Mouse (Mus musculus) kidney, embryonic 15.5 days (tissue): ENCODE measurements around the gene Ppp1r13l. TPM values are rescaled to one million over a fixed set of nuclear protein-coding genes. Genes with fewer than 3 reads are reported as not detected.

Experiments used
- ATAC-seq: fragments of 200-750 bp; cut with Nextera tagmentation; replicated peaks from 2 replicates; pipeline ENCODE4 v1.8.0; 2017; ENCODE audit warnings: moderate TSS enrichment; ENCODE audit not compliant: low FRiP score
- H3K27ac ChIP-seq: fragments of 300-500 bp; sonication (generic); 2 replicates; pipeline ENCODE4 v1.5.1; 2015; ENCODE audit warnings: mild to moderate bottlenecking, inconsistent platforms
- H3K27me3 ChIP-seq: fragments of 300-500 bp; sonication (generic); 2 replicates; pipeline ENCODE4 v1.6.1; 2015; ENCODE audit warnings: inconsistent platforms
- H3K36me3 ChIP-seq: fragments of 300-500 bp; sonication (generic); 2 replicates; pipeline ENCODE4 v1.6.1; 2015; ENCODE audit warnings: inconsistent platforms
- H3K4me1 ChIP-seq: fragments of 300-500 bp; sonication (generic); 2 replicates; pipeline ENCODE4 v1.6.1; 2015; ENCODE audit warnings: inconsistent platforms
- H3K4me2 ChIP-seq: fragments of 300-500 bp; sonication (generic); 2 replicates; pipeline ENCODE4 v1.6.1; 2015; ENCODE audit warnings: moderate library complexity, mild to moderate bottlenecking, inconsistent platforms
- H3K4me3 ChIP-seq: fragments of 300-500 bp; sonication (generic); replicated peaks from 2 replicates; pipeline ENCODE4 v1.5.1; 2015; ENCODE audit warnings: mild to moderate bottlenecking, inconsistent platforms
- H3K9ac ChIP-seq: fragments of 300-500 bp; sonication (generic); 2 replicates; pipeline ENCODE4 v1.6.1; 2015; ENCODE audit warnings: mild to moderate bottlenecking, inconsistent platforms
- H3K9me3 ChIP-seq: fragments of 300-500 bp; sonication (generic); replicated peaks from 2 replicates; pipeline ENCODE4 v1.6.1; 2016; ENCODE audit warnings: inconsistent platforms
- WGBS: fragments of 180-500 bp; shearing (Covaris S2); methylation state at CpG from one replicate; pipeline ENCODE4 v1.1.7; 2015; ENCODE audit warnings: mixed read lengths; 5-methylcytosine and 5-hydroxymethylcytosine counted together
- polyA plus RNA-seq: library from polyadenylated mRNA; unstranded; fragments of >200 nt; fragmentation: Nextera tagmentation; extraction: Ambion mirVana; gene quantifications from 2 replicates; pipeline ENCODE4 v1.2.1, GENCODE M21; 2015

Gene Ppp1r13l
- polyA plus RNA-seq, 1 experiment from 2014 or later, result 5.5 TPM

DNA sequence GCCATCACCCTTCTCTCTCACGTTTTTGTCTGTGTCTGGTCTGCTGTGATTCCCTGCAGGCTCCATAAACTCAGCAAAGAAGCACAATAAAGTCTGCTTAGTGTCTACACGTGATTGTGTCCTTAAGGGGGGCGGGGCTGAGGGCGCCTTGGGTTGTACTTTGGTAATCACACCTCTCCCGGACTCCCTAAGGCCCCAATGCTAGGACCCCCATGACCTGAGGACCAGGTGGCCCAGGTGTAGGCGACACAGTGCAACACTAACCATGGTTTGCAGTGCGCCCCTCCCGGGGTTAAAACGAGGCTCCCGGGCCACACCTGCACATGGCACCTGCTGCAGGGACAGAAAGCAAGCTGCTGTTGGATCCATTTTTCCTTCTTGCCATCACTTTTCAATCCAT, 18.3 kb upstream of the Ppp1r13l start:
- Histone ChIP-seq H3K27ac (no peak overlapping the region), H3K36me3 (no peaks in the 10 kb centered on the region), H3K4me1 (peaks cover 47% of the 10 kb centered on the region), H3K9ac (no peak overlapping the region), H3K4me3 (peak overlapping the region; percentile 48; the same call in 1 of the 2 replicates), H3K27me3 (peaks cover 20% of the 10 kb centered on the region), H3K9me3 (no peaks in the 10 kb centered on the region), H3K4me2 (peak overlapping the region; percentile 93)
- ATAC-seq, result no peak
- 20% methylated on average over 10 of the region's 10 CpGs for WGBS

DNA sequence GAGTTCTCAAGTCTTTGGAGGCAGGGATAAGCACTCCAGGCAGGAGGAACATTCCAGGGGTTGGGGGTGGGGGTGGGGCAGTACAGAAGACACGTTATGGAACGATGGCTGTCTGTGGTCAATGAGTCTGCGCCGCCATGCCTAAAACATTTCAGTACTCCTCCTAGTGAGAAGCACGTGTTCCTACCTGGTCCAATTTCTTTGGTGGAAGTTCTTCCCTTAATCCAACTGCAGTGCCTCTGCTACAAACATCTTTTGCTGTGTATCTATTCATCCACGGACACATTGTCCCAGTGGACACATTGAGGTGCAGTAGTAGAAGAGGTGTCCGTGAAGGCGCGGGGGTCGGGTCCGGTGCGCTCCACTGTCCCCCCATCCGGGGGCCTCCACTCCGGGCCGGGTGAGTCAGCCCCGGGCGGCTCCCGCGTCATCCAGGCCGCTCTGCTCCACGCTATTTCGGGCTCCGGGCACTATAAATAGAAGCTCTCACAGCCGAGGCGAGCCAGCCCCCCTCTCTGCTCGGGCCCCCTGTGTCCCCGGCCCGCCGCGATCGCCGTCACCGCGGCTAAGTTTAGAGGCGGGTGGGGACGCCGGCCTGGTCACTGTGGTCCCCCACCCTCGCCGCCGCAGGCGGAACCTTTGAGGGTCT, 17.7 kb upstream of the Ppp1r13l start:
- WGBS, result under 1% methylated on average over 41 of the region's 41 CpGs
- 0 out of 2 replicates have a peak, but pooled peaks have one; percentile 3 for ATAC-seq

DNA sequence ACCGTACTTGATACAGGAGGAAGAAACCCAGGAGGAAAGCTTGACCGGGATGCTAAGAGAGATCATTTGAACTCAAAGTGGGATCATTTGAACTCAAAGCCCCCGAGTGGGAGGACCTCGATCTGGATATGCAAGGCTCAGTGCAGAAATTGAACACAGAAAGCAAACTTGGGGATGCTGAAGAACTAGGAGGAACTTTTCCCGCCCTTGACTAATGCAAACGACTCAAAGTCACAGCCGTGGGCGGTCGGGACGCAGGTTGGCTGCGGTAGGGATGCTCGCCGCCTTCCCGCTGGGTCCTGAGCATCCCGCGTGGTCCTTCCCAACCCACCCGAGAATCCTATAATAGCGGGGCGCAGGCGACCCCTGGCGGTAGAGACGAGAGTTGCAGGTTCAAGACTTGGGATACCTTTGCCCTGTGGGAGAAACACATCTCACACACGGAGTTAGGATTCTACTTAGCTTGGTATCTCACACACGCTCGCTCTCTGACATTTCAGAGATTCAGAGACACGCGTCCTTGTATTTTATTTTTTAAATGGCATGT, 17.0 kb upstream of the Ppp1r13l start:
- peaks cover 20% of the 10 kb centered on the region for H3K27me3 ChIP-seq
- H3K27ac ChIP-seq, result no peak overlapping the region
- 1% methylated on average over 27 of the region's 27 CpGs for WGBS
- H3K36me3 ChIP-seq, result peaks cover 2% of the 10 kb centered on the region; the same call in 1 of the 2 replicates
- H3K9me3 ChIP-seq, result no peaks in the 10 kb centered on the region
- peak overlapping the region; percentile 93 for H3K4me2 ChIP-seq
- ATAC-seq, result no peak
- H3K4me3 ChIP-seq, result peak overlapping the region; percentile 48
- peaks cover 48% of the 10 kb centered on the region for H3K4me1 ChIP-seq
- H3K9ac ChIP-seq, result peak overlapping the region; percentile 25; the same call in 1 of the 2 replicates

More for the DNA sequence above, 17.7 kb upstream of the Ppp1r13l start:
- Histone ChIP-seq H3K27me3 (peaks cover 20% of the 10 kb centered on the region), H3K27ac (no peak overlapping the region), H3K4me2 (peak overlapping the region; percentile 93), H3K4me3 (peak overlapping the region; percentile 48), H3K36me3 (no peaks in the 10 kb centered on the region), H3K9ac (peak overlapping the region; percentile 25; the same call in 1 of the 2 replicates), H3K4me1 (peaks cover 48% of the 10 kb centered on the region), H3K9me3 (no peaks in the 10 kb centered on the region)

DNA sequence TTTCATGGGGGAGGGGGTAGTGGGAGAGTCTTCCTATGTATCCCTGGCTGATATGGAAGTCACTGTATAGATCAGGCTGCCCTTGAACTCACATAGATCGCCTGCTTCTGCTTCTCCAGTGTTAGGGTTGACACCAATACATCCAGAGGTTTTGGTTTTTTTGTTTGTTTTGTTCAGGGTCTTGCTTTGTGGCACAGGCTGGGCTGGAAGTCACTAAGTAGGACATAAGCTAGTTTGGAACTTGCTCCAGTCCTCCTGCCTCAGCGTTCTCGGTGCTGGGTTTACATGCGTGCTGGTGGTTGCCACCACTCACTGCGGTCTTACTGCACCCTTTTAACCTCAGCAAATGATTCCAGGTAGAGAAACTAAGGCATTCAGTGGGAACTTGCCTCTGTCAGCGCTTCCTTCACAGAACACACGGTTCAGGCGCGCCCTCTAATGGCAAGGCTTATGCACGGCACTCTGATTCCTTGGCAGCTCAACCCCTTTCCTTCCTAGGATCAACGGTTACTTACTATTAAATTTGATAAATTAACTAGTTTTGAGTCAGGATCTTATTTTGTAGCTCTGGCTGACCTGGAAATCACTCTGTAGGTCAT, 16.2 kb upstream of the Ppp1r13l start:
- peak overlapping the region; percentile 93 for H3K4me2 ChIP-seq
- H3K27ac ChIP-seq, result no peak overlapping the region
- ATAC-seq, result no peak
- H3K9me3 ChIP-seq, result no peaks in the 10 kb centered on the region
- no peak overlapping the region for H3K9ac ChIP-seq
- no peak overlapping the region; the same call in 1 of the 2 replicates for H3K4me3 ChIP-seq
- peaks cover 9% of the 10 kb centered on the region for H3K36me3 ChIP-seq
- under 1% methylated on average over 11 of the region's 11 CpGs for WGBS
- peaks cover 48% of the 10 kb centered on the region for H3K4me1 ChIP-seq
- peaks cover 20% of the 10 kb centered on the region for H3K27me3 ChIP-seq

DNA sequence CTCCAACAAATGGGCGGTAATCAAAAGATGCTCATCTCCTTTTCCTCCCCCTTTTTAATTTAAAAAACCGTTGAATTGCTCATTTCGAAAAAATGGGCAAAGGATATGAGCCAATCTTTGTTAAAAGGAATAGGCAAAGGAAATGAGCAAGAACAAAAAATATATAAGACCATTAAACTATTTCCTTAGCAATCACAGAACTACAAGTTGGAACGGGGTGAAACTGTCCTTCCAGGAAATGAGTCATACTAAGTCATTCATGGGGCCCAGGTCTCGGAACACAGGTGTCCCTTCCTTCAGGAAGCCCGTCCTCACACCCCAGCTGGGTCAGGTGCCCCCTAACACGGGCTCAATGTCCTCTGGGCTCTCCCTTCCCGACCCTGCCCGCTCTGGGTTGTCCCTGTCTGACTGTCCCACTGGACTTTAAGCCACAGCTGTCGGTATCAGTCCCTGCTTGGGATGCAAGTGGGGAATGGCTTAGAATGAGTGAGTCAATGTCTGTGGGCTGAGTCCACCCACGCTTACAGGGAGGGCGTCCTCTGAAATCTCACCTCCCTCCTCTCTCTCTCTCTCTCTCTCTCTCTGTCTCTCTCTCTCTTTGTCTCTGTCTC, 15.2 kb upstream of the Ppp1r13l start, which contains the start of gene Ercc1:
Ercc1 (plus strand) TSS at position 542 of the 611 bp plus-strand sequence.
- Histone ChIP-seq H3K9me3 (no peaks in the 10 kb centered on the region), H3K9ac (peak within 1 kb of the TSS; percentile 62), H3K27me3 (peaks cover 20% of the 10 kb centered on the region), H3K4me3 (peak within 1 kb of the TSS; percentile 57), H3K36me3 (peaks cover 20% of the 10 kb centered on the region), H3K27ac (peak within 1 kb of the TSS; percentile 88), H3K4me1 (peaks cover 56% of the 10 kb centered on the region), H3K4me2 (peak within 1 kb of the TSS; percentile 93)
- 19% methylated on average over 12 of the region's 12 CpGs for WGBS
- 0 out of 2 replicates have a peak, but pooled peaks have one; percentile 6 for ATAC-seq

DNA sequence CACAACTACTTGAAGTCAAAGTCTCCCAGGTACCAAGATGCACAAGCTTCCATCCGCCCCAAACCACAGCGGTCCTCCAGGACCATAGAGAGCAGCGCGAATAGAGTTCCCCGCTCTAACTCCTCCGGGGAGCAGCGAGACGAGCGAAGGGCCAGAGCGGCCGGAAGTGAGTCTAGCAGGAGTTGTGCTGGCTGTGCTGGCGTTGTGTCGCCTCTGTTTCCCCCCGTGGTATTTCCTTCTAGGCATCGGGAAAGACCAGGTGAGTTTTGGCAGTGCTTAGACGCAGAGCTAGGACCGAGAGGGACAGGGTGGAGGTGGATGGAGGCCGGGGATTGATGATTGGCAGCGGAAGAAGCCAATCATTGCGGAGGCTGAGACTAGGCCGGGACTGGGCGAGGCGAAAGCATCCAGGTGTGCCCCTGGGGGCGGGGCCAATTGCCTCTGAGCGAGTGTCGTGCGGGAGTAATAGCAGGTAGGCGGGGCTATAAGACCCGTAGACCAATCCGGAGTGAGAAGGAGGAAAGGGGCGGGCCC, 14.5 kb upstream of the Ppp1r13l start:
- peaks cover 63% of the 10 kb centered on the region for H3K4me1 ChIP-seq
- WGBS, result under 1% methylated on average over 31 of the region's 31 CpGs
- peak overlapping the region; percentile 93 for H3K4me2 ChIP-seq
- H3K27ac ChIP-seq, result peak overlapping the region; percentile 88
- H3K27me3 ChIP-seq, result peaks cover 20% of the 10 kb centered on the region
- peak overlapping the region; percentile 62 for H3K9ac ChIP-seq
- ATAC-seq, result peak; percentile 95
- H3K9me3 ChIP-seq, result no peaks in the 10 kb centered on the region
- peaks cover 26% of the 10 kb centered on the region for H3K36me3 ChIP-seq
- peak overlapping the region; percentile 57 for H3K4me3 ChIP-seq

DNA sequence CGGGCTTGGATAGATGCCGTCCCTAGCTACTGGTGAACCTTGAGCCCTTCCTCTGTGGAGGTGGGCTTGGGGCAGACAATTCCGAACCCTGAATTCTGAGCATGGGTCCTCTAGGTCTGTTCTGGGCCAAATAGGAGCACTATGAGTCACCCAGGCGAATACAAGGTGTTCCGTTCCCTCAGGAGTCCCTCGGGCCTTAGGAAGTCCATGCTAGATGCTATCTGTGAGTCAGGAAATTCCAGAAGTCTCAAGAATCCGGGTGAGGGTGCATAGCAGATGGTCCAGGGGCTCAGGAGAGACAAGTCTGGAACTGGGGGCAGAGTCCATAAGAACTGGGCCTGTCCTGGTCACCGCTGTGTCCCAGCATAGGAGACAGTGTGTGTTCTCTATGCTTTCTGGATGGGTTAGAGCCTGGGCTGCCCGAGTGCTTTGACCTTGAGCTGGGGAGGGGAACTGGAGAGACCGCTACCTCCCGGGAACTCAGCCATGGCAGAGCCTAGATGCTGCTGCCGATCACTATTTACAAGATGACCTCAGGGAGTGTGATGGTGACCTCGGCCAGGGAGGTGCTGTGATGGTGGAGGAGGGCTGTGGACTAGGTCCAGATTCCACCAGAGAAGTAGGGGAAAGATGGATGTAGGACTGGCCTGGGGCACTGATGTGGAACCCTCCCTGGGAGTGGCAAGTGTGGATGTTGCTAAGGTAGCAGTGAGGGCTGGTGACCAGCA, 10.2 kb upstream of the Ppp1r13l start:
- Histone ChIP-seq H3K27me3 (no peaks in the 10 kb centered on the region), H3K4me3 (no peak overlapping the region), H3K4me2 (no peak overlapping the region), H3K27ac (peak overlapping the region; percentile 41; the same call in 1 of the 2 replicates), H3K9me3 (no peaks in the 10 kb centered on the region), H3K36me3 (peaks cover 67% of the 10 kb centered on the region), H3K9ac (no peak overlapping the region), H3K4me1 (peaks cover 30% of the 10 kb centered on the region)
- 74% methylated on average over 13 of the region's 13 CpGs for WGBS
- ATAC-seq, result no peak

DNA sequence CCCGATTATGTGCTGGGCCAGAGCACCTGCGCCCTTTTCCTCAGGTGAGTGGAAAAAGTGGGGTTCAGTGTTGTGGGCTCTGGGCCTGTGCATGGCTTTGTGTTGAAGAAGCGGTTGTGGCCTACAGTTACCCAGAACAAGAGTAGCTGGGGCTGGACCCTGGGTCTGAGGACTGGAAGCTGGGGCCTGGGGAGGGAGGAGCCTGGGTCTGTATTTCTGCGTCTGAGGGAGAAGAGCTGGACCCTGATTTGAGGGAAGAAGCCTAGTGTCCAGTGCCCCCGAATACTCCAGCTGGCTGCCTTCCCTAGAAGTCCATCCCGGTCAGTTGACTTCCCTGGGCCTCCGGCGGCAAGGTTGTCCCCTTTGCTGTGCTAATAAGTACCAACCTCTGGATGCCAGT, 9.3 kb upstream of the Ppp1r13l start:
- WGBS, result 89% methylated on average over 8 of the region's 8 CpGs
- Histone ChIP-seq H3K36me3 (peaks cover 76% of the 10 kb centered on the region), H3K27ac (no peak overlapping the region)

DNA sequence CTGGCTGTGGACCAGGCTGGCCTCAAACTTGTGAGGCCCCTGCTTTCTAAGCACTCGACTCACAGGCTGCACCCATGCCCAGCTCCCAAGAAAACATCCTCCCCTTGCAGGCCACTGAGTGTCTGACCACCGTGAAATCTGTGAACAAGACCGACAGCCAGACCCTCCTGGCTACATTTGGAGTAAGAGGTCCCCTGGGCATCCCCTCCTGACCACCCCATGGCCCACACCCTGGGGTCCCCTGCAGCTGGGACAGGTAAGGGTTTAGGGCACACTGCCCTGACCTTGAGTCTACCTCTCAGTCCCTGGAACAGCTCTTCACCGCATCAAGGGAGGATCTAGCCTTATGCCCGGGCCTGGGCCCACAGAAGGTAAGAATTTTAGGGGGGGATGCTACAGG, 4.6 kb upstream of the Ppp1r13l start:
- no peak overlapping the region for H3K4me2 ChIP-seq
- ATAC-seq, result no peak
- peaks cover 78% of the 10 kb centered on the region for H3K36me3 ChIP-seq
- no peak overlapping the region for H3K27ac ChIP-seq
- peaks cover 20% of the 10 kb centered on the region for H3K4me1 ChIP-seq
- no peaks in the 10 kb centered on the region for H3K27me3 ChIP-seq
- H3K4me3 ChIP-seq, result no peak overlapping the region
- WGBS, result 86% methylated on average over 5 of the region's 5 CpGs
- no peaks in the 10 kb centered on the region for H3K9me3 ChIP-seq
- H3K9ac ChIP-seq, result no peak overlapping the region

More for the DNA sequence above, 9.3 kb upstream of the Ppp1r13l start:
- Histone ChIP-seq H3K9me3 (no peaks in the 10 kb centered on the region), H3K27me3 (no peaks in the 10 kb centered on the region), H3K4me2 (no peak overlapping the region), H3K9ac (no peak overlapping the region), H3K4me1 (peaks cover 25% of the 10 kb centered on the region), H3K4me3 (no peak overlapping the region)
- ATAC-seq, result no peak

DNA sequence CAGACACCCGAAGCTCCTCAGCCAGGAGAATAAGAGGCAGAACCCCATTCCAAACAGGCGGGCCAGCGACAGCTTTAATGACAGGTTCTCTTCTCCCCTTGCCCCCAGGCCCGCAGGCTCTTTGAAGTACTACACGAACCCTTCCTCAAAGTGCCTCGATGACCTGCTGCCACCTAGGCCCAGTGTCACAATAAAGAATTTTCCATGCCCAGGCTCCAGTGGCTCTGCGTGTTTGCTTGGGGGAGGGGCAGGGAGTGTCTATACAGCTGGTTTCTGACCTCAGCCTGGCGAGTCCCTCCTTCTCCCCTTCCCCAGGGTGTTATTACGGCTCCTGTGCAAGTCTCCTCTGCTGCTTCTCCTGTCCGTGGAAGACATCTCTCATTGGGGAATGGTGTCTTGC, 3.2 kb upstream of the Ppp1r13l start:
- Histone ChIP-seq H3K4me2 (no peak overlapping the region), H3K27me3 (no peaks in the 10 kb centered on the region), H3K27ac (no peak overlapping the region), H3K36me3 (peaks cover 67% of the 10 kb centered on the region), H3K9ac (no peak overlapping the region), H3K4me3 (no peak overlapping the region), H3K9me3 (no peaks in the 10 kb centered on the region), H3K4me1 (peaks cover 33% of the 10 kb centered on the region)
- ATAC-seq, result no peak
- 54% methylated on average over 10 of the region's 10 CpGs for WGBS
